Mouse (Mus musculus): ENCODE measurements around the gene Apbb2.

GRCm38 (mm10) chr5:66541385-66541784 lies 77.2 kb downstream of the Apbb2 start:
- TF ChIP-seq GATA1 (IDR thresholded peaks at IDR 0.05; ENCODE audit: borderline replicate concordance, low read length) = no peak
- no peak for TF ChIP-seq FLI1 (IDR thresholded peaks at IDR 0.05; ENCODE audit: low read length)
